Mouse (Mus musculus) adrenal gland, postnatal 14 days (tissue): ENCODE results near the gene Elmo1. TPM values are rescaled to one million over a fixed set of nuclear protein-coding genes. Genes with fewer than 3 reads are reported as not detected.
A peak's percentile ranks its signal among the peaks of the same experiment; 100 is the strongest.

Source experiments
- DNase-seq: peaks from one replicate; pipeline ENCODE4 v3.0.0; 2021; ENCODE audit warnings: mixed read lengths
- total RNA-seq: library from RNA; stranded (reverse); gene quantifications from 2 replicates; pipeline ENCODE4 v1.2.3, GENCODE M21; 2021

Elmo1 gene
- total RNA-seq, 1 experiment from 2014 or later = 19.2 TPM

- no peak for DNase-seq
These were observed 66.7 kb downstream of the Elmo1 start for GRCm38 (mm10) chr13:20157059-20157458.

GRCm38 (mm10) chr13:20157529-20157928 lies 67.1 kb downstream of the Elmo1 start:
- DNase-seq = peak; percentile 47

GRCm38 (mm10) chr13:20163339-20163954 lies 73.1 kb downstream of the Elmo1 start:
- DNase-seq = peak; percentile 15

GRCm38 (mm10) chr13:20164837-20165236 lies 74.4 kb downstream of the Elmo1 start:
- DNase-seq = no peak

GRCm38 (mm10) chr13:20173987-20174654 lies 83.7 kb downstream of the Elmo1 start:
- DNase-seq = peak; percentile 49

GRCm38 (mm10) chr13:20174655-20175280 lies 84.4 kb downstream of the Elmo1 start:
- DNase-seq = no peak

GRCm38 (mm10) chr13:20180738-20181137 lies 90.3 kb downstream of the Elmo1 start:
- DNase-seq = no peak

GRCm38 (mm10) chr13:20181321-20181720 lies 90.9 kb downstream of the Elmo1 start:
- DNase-seq = peak; percentile 62

- DNase-seq = peak; percentile 42
These were observed 91.9 kb downstream of the Elmo1 start for GRCm38 (mm10) chr13:20182239-20182825.

- peak; percentile 67 for DNase-seq
These were observed 93.3 kb downstream of the Elmo1 start for GRCm38 (mm10) chr13:20183512-20184238.

- DNase-seq = peak; percentile 28
These were observed 94.0 kb downstream of the Elmo1 start for GRCm38 (mm10) chr13:20184239-20185033.

- DNase-seq = peak; percentile 26
These were observed 94.8 kb downstream of the Elmo1 start for GRCm38 (mm10) chr13:20185034-20185846.

- no peak for DNase-seq
These were observed 95.4 kb downstream of the Elmo1 start for GRCm38 (mm10) chr13:20185847-20186213.

- no peak for DNase-seq
These were observed 97.3 kb downstream of the Elmo1 start for GRCm38 (mm10) chr13:20187647-20188046.

GRCm38 (mm10) chr13:20192009-20192584 lies 101.7 kb downstream of the Elmo1 start:
- DNase-seq = no peak

GRCm38 (mm10) chr13:20200582-20200981 lies 110.2 kb downstream of the Elmo1 start:
- DNase-seq = no peak

GRCm38 (mm10) chr13:20202617-20203016 lies 112.2 kb downstream of the Elmo1 start:
- DNase-seq = no peak

- no peak for DNase-seq
These were observed 113.8 kb downstream of the Elmo1 start for GRCm38 (mm10) chr13:20204165-20204564.

GRCm38 (mm10) chr13:20205007-20205745 lies 114.8 kb downstream of the Elmo1 start:
- peak; percentile 50 for DNase-seq

- DNase-seq = no peak
These were observed 115.3 kb downstream of the Elmo1 start for GRCm38 (mm10) chr13:20205746-20206145.
